Mouse (Mus musculus): ENCODE data around the gene Mstn. TPM values are rescaled to one million over a fixed set of nuclear protein-coding genes. Genes with fewer than 3 reads are reported as not detected.

Gene Mstn
- polyA plus RNA-seq, 1 experiment from 2014 or later, result 0.22 TPM

DNA sequence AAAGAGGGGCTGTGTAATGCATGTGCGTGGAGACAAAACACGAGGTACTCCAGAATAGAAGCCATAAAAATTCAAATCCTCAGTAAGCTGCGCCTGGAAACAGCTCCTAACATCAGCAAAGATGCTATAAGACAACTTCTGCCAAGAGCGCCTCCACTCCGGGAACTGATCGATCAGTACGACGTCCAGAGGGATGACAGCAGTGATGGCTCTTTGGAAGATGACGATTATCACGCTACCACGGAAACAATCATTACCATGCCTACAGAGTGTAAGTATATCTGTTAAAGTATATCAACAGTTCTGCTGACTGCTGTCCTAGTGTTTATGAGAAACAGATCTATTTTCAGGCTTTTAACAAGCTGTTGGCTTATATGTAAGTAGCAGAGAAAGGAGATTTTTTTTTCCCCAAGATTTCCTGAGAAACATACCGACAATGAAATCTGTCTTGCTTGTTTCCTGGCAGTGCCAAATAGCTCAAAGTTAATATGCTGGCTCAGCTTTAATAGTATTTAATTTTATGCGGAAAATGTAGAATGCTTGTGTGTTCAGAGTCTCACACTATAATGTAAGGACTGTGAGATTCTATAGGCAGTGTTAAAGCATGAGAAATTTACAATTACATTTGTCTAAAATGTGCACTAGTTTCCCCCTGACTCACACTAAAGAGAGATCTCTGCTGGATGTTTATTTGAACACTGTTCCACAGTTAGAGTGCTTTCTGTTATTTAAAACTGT, 600 bp downstream of the Mstn start:
- Histone ChIP-seq H3K27me3 (no peaks in the 10 kb centered on the region), H3K9ac (no peak overlapping the region), H3K4me1 (peaks cover 5% of the 10 kb centered on the region; the same call in 1 of the 2 replicates), H3K4me3 (replicated peaks) (no peak overlapping the region), H3K9me3 (no peaks in the 10 kb centered on the region), H3K36me3 (replicated peaks) (no peaks in the 10 kb centered on the region), H3K4me2 (no peak overlapping the region), H3K27ac (no peak overlapping the region)
- 79% methylated on average over 13 of the region's 13 CpGs for WGBS
- no peak for ATAC-seq (ENCODE audit: low FRiP score)

DNA sequence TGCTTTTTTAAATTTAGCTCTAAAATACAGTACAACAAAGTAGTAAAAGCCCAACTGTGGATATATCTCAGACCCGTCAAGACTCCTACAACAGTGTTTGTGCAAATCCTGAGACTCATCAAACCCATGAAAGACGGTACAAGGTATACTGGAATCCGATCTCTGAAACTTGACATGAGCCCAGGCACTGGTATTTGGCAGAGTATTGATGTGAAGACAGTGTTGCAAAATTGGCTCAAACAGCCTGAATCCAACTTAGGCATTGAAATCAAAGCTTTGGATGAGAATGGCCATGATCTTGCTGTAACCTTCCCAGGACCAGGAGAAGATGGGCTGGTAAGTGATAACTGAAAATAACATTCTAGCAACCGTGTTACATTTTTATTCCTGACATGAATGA, 2.5 kb downstream of the Mstn start:
- Histone ChIP-seq H3K4me2 (no peak overlapping the region), H3K27me3 (no peaks in the 10 kb centered on the region), H3K4me3 (replicated peaks) (no peak overlapping the region), H3K9ac (no peak overlapping the region), H3K9me3 (no peaks in the 10 kb centered on the region), H3K27ac (no peak overlapping the region), H3K4me1 (peaks cover 5% of the 10 kb centered on the region; the same call in 1 of the 2 replicates), H3K36me3 (replicated peaks) (no peaks in the 10 kb centered on the region)
- no peak for ATAC-seq (ENCODE audit: low FRiP score)
- 95% methylated on average over 4 of the region's 4 CpGs for WGBS

DNA sequence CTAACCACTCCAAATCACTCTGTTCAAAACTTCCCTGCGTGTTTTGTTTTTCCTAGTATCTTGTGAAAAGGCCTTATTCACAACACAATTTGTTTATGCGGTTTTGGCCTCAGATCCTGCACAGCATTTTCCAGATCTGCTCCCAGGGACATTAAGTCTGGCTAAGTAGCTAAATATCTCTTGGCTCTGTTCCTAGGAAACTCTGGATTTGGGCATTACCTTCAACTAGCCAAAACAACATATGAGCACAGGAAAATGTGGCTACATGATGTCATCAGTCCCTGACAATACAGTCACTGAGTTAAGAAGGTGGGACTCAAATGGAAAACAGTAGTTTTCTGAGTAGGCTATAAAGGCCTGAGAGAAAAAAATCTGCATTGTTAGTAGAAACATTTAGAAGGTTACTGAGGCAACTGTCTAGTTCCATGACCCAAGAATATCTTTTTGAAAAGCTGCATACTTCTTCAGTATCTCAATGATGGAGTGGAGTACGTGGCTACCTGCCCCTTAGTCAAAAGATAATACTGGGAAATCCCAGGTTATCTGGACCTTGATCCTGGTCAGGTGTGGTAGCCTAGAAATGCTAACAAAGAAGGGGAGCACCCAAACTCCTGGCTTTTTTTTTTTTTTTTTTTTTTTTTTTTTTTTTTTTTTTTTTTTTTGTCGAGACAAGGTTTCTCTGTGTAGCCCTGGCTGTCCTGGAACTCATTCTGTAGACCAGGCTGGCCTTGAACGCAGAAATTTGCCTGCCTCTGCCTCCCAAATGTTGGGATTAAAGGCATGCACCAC, 8.5 kb downstream of the Mstn start:
- H3K4me2 ChIP-seq, result no peak overlapping the region
- H3K27ac ChIP-seq, result no peak overlapping the region
- H3K27me3 ChIP-seq, result no peaks in the 10 kb centered on the region
- H3K4me3 ChIP-seq (replicated peaks), result no peak overlapping the region
- no peak overlapping the region for H3K9ac ChIP-seq
- no peaks in the 10 kb centered on the region for H3K36me3 ChIP-seq (replicated peaks)
- 78% methylated on average over 5 of the region's 5 CpGs for WGBS
- H3K4me1 ChIP-seq, result no peaks in the 10 kb centered on the region
- H3K9me3 ChIP-seq, result no peaks in the 10 kb centered on the region
- no peak for ATAC-seq (ENCODE audit: low FRiP score)

DNA sequence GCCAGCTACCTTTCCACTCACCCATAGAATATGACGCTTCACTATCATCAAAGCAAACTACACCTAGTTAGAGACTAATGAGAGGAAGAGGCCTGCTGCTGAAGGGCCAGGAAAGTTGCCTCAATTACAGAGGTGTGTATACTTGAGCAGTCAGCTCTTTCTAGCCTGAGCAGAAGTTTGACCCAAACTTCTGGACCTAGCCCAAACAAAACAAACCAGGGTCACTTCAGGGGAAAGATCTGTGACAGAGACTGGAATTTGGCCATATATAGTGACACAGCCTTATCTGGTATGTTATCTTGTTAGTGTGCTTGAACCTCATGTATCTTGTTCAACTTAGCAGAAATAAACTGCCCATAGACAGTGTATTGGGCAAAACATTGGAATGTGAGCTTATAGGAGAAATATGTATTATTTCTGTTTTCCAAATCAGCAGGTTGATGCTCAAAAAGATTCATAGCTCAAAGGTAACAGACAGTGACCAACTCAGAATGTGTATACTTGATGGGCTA, 9.3 kb downstream of the Mstn start:
- Histone ChIP-seq H3K9ac (no peak overlapping the region), H3K4me1 (no peaks in the 10 kb centered on the region), H3K27ac (no peak overlapping the region), H3K4me2 (no peak overlapping the region), H3K27me3 (no peaks in the 10 kb centered on the region), H3K36me3 (replicated peaks) (no peaks in the 10 kb centered on the region), H3K9me3 (no peaks in the 10 kb centered on the region), H3K4me3 (replicated peaks) (no peak overlapping the region)
- no peak for ATAC-seq (ENCODE audit: low FRiP score)
- WGBS, result 89% methylated on average over 1 of the region's 1 CpGs

DNA sequence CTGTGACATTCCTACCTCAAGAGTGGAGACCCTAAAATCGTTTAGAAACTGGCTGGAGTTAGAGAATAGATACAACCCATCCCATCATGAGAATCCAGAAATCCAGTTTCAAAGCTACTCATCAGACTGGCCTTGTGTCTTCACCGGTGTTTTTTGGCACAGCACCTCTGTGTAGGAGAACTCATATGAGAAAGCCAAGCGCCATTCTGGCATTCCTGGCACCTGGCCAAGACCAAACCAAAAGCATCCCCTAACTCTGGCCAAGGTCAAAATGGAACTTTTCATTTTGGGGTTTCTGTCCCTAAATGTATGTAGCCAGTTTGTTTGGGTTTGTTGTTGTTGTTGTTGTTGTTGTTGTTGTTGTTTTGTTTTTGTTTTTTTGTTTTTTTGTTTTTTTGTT, 15.2 kb downstream of the Mstn start:
- WGBS, result 85% methylated on average over 3 of the region's 3 CpGs
- ATAC-seq (ENCODE audit: low FRiP score), result no peak
- no peak overlapping the region for H3K4me2 ChIP-seq

DNA sequence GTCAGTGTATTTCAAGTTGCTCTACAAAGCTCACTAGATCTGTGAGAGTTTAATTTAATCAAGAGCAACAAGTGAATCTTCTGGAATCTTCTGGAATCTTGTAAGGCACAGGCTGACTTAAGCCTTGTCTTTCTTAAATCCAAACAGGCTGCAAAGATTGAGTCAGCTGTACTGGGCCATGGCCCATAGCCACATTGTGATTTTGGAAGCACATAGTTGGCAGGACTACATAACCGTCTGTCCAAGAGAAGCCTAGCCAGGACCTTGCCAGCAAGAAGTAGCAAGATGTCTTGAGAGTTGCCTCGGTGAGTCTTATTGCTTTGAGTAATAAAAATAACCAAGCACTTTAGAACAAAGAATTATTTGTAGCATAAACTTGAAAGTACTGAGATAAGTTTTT, 18.4 kb downstream of the Mstn start:
- H3K27ac ChIP-seq, result no peak overlapping the region
- no peaks in the 10 kb centered on the region for H3K36me3 ChIP-seq (replicated peaks)
- H3K4me2 ChIP-seq, result no peak overlapping the region
- no peaks in the 10 kb centered on the region for H3K27me3 ChIP-seq
- 91% methylated on average over 2 of the region's 2 CpGs for WGBS
- H3K9me3 ChIP-seq, result no peaks in the 10 kb centered on the region
- H3K4me1 ChIP-seq, result no peaks in the 10 kb centered on the region
- no peak overlapping the region for H3K9ac ChIP-seq
- no peak for ATAC-seq (ENCODE audit: low FRiP score)
- no peak overlapping the region for H3K4me3 ChIP-seq (replicated peaks)

More for the DNA sequence above, 15.2 kb downstream of the Mstn start:
- Histone ChIP-seq H3K9me3 (no peaks in the 10 kb centered on the region), H3K36me3 (replicated peaks) (no peaks in the 10 kb centered on the region), H3K27ac (no peak overlapping the region), H3K9ac (no peak overlapping the region), H3K27me3 (no peaks in the 10 kb centered on the region), H3K4me1 (no peaks in the 10 kb centered on the region), H3K4me3 (replicated peaks) (no peak overlapping the region)

DNA sequence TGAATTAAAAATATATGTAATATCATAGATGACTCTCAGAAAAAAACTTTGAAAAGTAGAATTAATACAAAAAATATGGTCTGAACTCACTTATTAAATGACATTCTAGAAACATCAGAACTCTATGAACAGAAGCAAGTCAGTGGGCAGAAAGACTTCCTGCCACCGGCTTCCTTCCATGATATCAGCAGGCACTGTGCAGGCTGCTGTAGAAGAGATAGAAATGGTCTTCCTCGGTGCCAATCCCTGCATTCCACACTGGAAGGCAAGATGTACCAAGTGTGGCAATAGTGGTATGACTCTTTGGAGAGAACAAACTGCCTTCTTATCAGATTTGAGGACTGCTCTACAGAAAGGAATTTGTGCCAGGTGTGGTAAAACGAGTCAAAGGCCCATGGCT, 19.2 kb downstream of the Mstn start:
- Histone ChIP-seq H3K4me2 (no peak overlapping the region), H3K9me3 (no peaks in the 10 kb centered on the region), H3K4me3 (replicated peaks) (no peak overlapping the region), H3K36me3 (replicated peaks) (no peaks in the 10 kb centered on the region), H3K9ac (no peak overlapping the region), H3K4me1 (no peaks in the 10 kb centered on the region), H3K27me3 (no peaks in the 10 kb centered on the region), H3K27ac (no peak overlapping the region)
- no peak for ATAC-seq (ENCODE audit: low FRiP score)
- WGBS, result 86% methylated on average over 3 of the region's 3 CpGs

DNA sequence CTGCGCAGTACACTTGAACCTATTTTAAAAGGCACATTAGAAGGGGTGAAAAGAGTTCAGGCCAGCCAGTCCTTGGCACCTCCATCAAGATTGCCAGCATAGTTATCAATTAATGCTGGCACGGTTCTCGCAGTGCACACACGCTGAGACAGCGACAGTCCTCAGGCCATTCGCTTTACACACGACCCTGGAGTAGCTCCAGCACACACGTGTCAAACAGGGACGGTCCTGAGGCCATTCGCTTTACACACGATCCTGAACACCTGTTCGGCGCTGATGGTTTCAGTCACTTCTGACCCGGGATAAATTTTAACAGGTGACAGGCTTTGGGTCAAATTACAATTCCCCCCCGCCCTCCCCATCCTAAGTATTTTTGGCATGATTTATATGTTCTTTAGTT, 23.8 kb downstream of the Mstn start:
- 87% methylated on average over 15 of the region's 15 CpGs for WGBS

DNA sequence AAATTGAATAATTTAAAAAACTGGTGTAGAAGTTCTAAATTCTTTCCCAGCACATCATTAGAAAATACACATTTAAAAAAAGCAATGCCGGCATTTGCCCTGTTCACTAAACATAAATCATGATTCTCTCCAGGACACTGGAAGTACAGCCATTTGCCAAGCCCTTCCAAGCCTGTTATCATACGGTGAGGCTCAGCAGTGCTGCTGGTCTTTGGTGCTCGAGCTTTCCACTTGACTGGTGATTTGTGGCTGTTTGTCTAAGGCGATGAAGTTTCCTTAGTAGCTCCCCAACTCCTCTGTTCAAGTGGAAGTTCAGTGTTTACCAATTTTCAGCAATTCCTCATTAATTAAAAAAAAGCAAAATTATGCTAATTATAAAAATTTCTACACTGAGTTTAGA, 24.6 kb downstream of the Mstn start:
- Histone ChIP-seq H3K27me3 (no peaks in the 10 kb centered on the region), H3K4me3 (replicated peaks) (no peak overlapping the region), H3K27ac (no peak overlapping the region), H3K4me2 (no peak overlapping the region), H3K4me1 (no peaks in the 10 kb centered on the region), H3K9me3 (no peaks in the 10 kb centered on the region), H3K9ac (no peak overlapping the region), H3K36me3 (replicated peaks) (no peaks in the 10 kb centered on the region)
- no peak for ATAC-seq (ENCODE audit: low FRiP score)
- 71% methylated on average over 4 of the region's 4 CpGs for whole genome bisulfite sequencing

More for the DNA sequence above, 23.8 kb downstream of the Mstn start:
- no peak for ATAC-seq (ENCODE audit: low FRiP score)
- Histone ChIP-seq H3K4me2 (no peak overlapping the region), H3K36me3 (replicated peaks) (no peaks in the 10 kb centered on the region), H3K27ac (no peak overlapping the region), H3K27me3 (no peaks in the 10 kb centered on the region), H3K9ac (no peak overlapping the region), H3K4me1 (no peaks in the 10 kb centered on the region), H3K9me3 (no peaks in the 10 kb centered on the region), H3K4me3 (replicated peaks) (no peak overlapping the region)

DNA sequence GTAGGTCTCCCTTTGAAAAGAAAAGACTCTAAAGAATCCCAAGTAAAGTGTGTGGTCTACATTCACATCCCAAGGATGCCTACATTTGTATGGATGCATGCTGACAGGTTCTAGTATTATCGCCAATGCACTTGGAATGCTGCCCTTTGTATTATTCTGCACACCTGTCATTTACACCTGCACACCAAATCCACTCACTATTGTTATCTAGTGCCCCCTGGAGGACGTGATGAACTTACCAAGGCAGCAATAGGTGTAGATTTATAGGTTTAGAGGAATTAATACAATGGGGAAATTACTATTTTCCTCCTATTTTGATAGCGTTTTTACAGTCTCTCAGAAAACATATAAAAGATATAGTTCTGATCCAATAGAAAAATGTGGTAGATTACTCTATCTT, 31.7 kb downstream of the Mstn start:
- H3K4me1 ChIP-seq, result no peaks in the 10 kb centered on the region
- ATAC-seq (ENCODE audit: low FRiP score), result no peak
- H3K27me3 ChIP-seq, result no peaks in the 10 kb centered on the region
- 42% methylated on average over 3 of the region's 3 CpGs for WGBS
- H3K9ac ChIP-seq, result no peak overlapping the region
- no peak overlapping the region for H3K4me2 ChIP-seq
- no peak overlapping the region for H3K27ac ChIP-seq
- H3K9me3 ChIP-seq, result no peaks in the 10 kb centered on the region
- no peak overlapping the region for H3K4me3 ChIP-seq (replicated peaks)
- H3K36me3 ChIP-seq (replicated peaks), result no peaks in the 10 kb centered on the region

DNA sequence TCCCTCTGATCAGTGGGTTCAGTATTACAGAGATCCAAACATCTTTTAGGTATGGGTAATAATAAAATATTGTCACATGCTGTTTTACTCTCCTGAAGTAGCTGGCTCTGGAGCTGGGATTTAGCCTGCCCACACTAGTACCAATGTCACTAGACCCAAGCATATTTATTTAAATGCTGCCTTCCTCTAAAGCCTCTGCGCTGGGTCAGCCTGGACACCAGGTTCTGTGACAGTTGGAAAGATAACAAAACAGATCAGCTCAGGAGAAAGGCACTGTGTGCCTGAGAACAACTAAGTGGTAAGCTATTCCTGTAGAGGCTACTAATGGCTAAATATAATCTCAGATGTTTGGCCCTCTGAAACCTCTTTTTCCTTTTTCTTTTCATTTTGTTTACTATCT, 49.1 kb downstream of the Mstn start:
- Histone ChIP-seq H3K4me1 (no peaks in the 10 kb centered on the region), H3K4me3 (replicated peaks) (no peak overlapping the region), H3K4me2 (no peak overlapping the region), H3K9ac (no peak overlapping the region), H3K36me3 (replicated peaks) (no peaks in the 10 kb centered on the region), H3K27ac (no peak overlapping the region), H3K9me3 (no peaks in the 10 kb centered on the region), H3K27me3 (no peaks in the 10 kb centered on the region)
- 88% methylated on average over 1 of the region's 1 CpGs for WGBS
- no peak for ATAC-seq (ENCODE audit: low FRiP score)
